Mouse (Mus musculus) heart, adult 8-10 months (tissue): ENCODE data around the gene Taf6l. TPM values are rescaled to one million over a fixed set of nuclear protein-coding genes. Genes with fewer than 3 reads are reported as not detected.
A peak's percentile ranks its signal among the peaks of the same experiment; 100 is the strongest.

Experiments used
- DNase-seq: peaks from one replicate; pipeline ENCODE4 v3.0.0; 2022; ENCODE audit warnings: low spot score
- total RNA-seq, 4 experiments: library from RNA; stranded (reverse); gene quantifications; 2 replicates each; pipeline ENCODE4 v1.2.4; 2022

The Taf6l gene
- total RNA-seq, 4 experiments from 2014 or later: 5.4 to 9.0 (median 7.7) TPM

DNA sequence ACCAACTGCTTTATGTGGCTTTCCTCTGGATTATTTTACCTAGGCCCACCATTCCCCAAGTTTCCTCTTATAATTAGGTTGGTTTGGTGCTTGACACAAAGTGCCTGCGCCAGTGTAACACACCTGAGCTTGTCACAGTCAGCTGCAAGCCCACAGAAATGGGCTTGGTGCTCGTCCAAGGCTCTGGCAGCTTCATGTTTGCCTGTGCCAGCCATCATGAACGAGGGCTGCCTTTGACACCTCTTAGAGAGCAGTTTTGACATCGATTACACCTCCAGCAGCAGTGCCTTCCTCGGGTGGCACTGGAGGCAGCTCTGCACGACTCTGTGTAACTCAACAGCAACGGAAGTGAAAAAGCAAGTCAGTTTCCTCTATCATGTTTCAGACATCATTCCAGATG lies 4.0 kb upstream of the Taf6l start:
- DNase-seq: no peak

DNA sequence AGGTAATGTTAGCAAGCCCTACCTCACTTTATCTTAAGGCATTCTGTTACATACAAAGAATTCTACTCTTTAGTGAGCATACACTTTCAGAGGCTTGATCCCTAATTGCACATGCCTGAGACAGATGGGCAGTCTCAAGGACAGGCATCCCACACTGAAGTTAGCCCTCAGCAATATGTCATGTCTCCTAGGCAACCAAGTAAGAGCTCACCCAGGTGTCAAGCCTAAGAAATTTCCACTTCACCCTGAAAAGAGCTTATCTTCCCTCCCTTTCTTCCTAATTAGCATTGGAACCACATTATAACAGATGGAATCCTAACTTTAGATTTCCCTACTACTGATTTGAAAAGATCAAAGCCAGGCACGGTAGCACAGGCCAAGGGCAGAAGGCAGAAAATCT lies 3.0 kb upstream of the Taf6l start:
- no peak for DNase-seq

DNA sequence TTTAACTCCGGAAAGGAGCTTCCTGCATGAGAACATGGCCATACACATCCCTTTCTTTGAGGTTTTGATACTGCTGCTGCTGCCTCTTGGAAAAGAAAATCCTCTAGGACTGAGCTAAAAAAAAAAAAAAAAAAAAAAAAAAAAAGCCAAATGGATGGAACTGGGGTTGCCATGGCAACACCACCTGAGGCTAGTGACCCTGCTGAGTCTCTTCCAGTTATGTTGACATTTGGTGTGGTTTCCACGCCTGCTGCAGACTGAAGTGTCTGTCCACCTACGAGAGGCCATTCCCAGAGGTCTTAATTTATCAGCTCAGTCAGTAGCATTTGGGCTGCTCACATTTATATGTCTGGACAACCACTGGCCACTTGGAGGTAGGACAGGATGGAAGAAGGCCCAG lies 2.3 kb upstream of the Taf6l start:
- DNase-seq: no peak

DNA sequence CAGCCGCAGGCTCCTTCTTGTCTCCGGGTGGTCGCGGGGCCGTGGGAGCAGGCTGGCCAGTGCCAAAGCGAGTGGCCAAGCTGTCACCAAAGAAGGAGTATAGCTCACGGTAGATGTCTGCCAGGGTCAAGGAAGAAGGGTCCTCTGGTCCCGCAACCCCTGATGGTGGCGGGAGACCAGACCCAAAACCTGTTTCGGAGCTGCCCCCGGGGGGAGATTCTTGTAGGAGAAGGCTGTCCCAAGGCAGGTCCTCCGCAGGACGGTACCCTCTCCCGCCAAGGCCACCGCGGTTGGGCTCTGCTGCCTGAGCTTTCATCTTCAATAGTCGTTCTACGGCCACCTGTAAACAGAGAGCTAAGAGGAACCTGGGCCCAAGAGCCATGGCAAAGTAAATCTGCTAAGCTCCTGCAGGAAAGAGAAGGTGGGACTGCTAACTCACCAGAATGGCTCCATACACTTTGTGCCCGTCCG lies 11.2 kb downstream of the Taf6l start:
- peak; percentile 21 for DNase-seq

DNA sequence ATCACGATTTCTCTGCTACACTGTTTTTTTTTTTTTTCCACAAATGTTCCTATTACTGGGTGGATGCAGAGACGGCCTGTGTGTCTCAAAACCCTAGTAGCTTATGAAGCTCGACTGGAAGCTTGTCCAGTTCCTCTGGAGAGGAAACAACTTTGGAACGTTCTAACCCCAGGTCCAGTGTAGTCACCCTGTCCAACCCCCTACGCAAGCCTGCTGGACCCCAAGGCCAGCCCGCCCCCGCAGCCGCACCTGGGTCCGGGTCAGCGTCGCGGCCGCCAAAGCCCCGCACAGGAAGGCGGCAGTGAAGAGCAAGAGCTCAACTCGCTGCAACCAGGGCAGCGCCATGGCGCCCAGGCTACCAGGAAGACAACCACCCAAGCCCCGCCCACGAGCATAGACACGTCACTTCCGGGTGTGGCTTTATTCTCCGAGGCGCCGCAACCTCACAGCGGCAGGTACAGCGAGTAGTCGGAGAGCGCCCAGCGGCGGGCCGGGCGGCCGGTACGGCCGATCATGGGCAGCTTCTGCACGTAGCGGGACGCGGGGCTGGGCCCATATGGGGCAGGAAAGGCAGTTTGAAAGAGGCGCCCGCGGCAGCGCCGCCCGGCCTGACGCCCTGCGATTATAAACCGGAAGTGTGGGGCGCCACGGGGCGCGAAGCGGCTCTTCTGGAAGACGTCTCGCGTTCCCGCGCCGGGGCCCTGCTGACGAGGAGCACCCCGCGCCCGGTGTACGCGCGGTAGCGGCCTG lies 12.0 kb downstream of the Taf6l start, which contains the start of gene Tmem179b:
TSS of gene Tmem179b (minus strand) at position 382 of the 750 bp plus-strand sequence.
- peak; percentile 95 for DNase-seq

DNA sequence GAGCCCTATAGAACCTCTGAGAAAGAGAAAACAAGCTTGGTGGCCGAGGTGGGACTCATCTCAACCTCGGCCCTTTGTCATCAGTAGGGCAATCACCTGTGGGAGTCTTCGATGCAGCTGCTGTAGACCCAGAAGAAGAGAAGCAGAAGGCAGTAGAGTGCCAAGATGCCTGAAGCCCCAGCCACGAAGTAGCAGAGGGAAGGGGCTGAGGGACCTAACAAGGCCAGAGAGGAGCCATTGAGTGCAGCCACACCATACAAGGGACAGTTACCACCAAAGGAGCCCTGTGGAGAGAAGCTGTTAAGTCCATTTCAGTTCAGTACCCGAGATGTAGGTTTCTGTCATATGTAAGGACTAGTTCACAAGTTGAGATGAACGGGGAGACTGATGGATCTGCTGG lies 12.8 kb downstream of the Taf6l start:
- no peak for DNase-seq

DNA sequence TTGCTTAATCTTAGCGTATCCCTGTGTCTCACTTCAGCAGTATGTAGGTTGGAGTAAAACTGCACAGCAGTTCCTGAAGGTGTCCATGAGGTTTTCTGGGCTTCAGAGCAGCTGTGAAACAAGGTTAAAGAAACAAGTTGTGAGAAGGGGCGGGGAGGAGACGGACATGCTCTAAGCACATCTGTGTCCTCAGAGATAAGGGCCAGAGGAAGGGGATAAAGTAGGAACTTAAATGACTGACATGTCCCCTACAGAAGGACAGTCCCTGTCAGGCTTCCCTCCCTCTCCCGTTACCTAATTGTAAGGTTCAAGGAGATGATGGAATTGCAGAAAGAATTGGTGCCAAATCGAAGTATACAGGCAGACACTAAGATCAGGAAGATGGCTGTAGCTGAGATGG lies 13.2 kb downstream of the Taf6l start:
- DNase-seq: no peak

DNA sequence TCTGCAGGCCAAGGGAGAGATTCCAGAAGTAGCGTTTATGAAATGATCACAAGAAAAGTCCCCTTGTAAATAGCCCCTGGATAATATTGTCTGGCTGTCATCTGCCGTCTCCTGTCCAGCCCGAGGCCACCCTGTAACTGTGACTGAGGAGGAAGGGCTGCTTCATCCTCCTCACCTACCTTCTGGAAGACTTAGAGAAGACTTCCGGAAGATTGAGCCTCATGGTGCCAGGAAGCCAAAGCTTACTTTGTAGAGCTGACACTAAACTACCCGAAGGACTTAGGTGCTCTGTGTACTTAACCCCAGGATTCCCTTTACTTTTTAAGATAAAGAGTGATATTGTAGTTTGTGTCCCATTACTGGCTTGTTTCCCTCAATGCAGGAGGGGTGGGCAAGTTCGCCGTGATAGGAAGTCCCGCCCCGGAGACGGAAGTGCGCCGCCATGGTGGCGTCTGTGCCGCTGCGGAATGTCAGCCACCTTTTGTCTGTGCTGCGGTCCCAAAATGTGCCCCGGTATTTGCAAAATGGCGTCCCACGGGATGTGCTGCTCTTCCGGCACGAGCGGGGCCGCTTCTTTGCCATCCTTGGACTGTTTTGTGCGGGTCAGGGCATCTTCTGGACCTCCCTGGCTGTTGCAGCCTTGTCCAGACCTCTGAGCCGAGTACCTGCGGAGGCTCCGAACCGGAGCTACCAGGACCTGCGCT lies 15.5 kb downstream of the Taf6l start, which contains the start of gene Tmem223:
TSS of gene Tmem223 (plus strand) at position 430 of the 704 bp plus-strand sequence.
- peak; percentile 83 for DNase-seq

DNA sequence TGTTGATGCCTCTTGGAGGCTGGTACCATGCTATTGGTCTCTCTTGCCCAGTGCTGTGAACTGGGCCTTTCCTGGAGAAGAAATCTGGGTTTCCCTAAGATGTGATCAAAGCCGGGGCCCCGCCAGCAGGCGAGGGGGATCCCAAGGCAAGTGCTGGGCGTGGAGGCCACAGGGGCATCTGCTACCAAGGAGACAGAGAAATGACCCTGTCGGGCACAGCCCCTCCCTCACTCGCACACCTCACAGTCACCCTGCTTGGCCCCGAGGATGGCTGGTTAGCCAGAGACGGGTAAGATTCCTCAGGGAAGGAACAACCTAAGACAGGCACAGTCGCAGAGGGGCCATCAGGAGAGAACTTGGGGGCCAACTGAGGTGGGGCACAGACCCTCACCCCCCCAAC lies 20.7 kb downstream of the Taf6l start:
- no peak for DNase-seq

DNA sequence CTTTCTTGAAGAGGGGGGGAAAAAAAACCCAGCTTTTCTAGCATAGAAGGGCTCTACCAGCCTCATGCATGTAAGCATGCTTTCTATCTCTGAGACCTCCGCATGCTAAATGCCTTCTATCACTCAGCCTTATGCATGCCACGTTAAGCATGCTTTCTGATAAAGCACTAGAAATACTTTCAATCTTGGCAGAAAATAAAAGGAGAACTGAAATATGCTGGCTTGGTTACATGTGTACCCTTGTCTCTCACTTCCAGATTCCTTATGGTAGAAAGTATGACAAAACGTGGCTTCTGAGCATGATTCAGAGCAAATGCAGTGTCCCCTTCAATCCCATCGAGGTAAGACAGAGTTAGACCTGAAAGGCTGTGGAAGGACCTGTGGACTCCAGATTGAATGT lies 22.9 kb downstream of the Taf6l start:
- no peak for DNase-seq

DNA sequence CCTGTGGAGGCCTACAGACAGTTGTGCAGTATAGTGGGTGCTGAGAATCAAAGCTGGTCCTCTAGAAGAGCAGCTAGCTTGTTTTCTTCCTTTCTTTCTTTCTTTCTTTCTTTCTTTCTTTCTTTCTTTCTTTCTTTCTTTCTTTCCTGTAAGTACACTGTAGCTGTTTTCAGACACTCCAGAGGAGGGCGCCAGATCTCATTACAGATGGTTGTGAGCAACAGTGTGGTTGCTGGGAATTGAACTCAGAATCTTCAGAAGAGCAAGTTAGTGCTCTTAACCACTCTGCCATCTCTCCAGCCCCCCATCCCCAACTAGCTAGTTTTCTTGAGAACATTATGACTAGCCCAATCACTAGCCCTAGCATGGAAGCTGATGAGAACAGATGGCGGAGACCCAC lies 25.5 kb downstream of the Taf6l start:
- no peak for DNase-seq

DNA sequence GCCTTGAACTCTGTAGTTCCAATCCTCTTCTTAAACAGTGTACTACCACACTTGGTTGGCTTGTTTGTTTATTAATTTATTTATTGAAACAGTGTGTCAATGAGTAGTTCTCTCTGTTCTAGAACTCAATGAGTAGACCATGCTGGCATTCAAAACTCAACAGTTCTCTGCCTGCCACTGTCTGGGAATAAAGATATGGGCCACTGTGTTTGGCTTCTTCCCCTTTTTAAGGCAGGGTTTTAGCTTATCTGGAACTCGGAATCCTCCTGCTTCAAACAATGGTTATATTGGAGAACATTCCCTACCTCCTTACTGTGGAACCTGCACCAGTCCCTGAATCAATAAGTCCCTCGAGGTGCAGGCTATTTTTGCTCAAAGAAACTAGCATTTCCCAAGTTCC lies 27.3 kb downstream of the Taf6l start:
- DNase-seq: no peak

DNA sequence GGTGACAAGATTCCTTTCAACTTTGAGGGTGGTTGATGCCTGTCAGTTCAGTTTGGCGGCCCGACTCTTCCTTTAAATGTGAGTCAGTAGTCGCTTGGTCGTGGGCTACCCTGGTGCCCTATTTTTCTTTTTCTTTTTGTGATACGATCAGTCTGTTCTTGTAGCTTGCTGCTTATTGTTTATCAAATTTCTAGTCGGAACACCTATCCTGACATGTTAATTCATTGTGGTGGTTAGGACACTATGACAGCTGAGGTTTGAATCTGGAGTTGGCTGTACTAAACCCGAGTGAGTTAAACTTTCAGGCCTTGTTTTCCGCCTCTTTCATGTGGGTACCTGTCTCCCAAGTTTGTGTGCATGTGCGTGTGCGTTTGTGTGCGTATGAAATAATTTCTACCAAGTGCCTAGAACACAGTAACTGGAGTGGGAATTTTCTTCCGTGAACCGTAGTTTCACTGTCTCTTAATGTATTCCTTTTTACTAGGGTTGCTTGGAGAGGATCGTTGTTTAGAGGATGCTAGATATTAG lies 28.7 kb downstream of the Taf6l start:
- no peak for DNase-seq

DNA sequence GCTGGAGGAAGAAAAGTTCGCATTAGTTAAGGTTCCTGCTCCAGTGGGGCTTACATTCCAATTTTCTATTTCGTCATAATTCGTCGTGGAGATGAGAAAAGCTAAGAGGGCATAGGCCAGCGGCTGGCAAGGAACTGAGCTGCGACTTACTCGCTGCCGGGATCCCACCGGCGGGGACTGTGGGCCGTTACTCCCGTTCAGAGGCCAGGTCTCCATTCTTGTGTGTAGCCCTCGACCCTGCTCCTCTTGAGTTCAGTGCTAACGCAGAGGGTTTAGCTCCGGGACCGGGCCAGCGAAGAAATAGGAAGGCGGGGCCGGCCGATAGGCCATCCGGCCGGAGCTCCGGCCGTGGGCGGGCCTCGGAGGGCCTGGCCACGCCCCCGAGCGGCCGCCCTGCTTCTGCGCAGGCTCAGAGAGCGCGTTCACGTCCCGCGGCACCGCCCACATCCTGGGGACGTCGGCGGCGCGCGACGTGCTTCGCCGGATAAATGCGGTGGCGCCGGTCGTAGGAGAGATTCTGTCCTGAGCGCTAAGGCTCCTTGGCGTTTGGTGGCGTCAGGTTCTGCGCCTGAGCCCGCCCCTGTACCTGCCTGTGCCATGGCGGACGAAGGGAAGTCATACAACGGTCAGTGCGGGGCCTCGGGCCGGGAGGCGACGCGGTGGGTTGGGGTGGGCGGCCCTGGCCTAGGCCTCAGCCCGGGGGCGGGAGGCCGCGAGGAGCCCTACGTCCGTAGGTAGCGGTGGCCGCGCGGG lies 29.4 kb downstream of the Taf6l start, which contains the start of gene Nxf1:
TSS of gene Nxf1 (plus strand) at position 439 of the 753 bp plus-strand sequence.
- peak; percentile 85 for DNase-seq

DNA sequence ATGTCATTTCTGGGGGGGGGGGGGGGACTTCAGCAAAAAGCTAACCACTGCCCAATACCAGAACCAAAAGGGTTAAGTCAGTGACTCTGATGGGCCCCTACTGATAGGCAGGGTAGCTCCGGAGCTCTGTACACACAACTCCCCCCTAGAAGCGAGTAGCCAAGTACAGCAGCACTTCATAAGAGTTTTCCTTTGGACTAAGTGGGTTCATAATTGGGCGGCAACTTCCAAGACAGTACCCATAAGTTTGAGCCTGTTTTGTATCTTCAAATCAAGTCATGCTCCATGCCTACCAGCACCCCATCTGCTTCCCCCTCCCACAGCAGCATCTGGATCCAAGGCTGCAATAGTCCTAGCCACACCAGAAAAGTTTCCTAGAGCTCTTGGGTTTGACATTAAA lies 30.6 kb downstream of the Taf6l start:
- no peak for DNase-seq

DNA sequence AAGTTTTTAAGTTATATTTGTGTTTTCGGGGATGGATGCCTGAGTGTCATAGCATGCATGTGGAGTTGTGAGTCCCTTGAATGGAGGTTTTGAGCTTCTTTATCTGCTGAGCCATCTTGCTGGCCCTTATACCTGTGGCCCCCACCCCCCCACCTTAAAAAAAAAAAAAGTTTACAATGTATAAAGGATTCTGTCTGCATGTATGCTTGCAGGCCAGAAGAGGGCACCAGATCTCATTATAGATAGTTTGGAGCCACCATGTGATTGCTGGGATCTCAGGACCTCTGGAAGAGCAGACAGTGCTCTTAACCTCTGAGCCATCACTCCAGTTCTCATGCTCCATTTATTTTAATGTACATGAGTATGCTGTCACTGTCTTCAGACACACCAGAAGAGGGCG lies 38.8 kb downstream of the Taf6l start:
- no peak for DNase-seq

DNA sequence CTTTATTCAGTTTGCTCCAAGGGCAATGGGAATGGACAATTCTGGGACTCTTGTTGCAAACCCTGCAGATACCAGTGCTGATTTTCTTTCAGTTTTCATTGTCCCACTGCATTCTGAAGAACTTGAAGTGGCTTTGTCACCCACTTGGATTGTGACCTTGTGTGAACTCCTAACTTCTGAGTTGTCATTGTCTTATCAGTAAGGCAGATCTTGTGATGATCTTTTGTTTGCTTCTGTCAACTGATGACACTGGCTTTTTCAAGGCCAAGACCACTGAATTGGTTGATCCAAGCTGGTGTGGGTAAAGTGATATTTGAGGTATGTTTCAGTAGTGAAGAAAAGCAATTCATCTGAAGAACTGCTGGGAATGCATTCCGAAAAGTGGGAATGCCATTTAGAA lies 40.8 kb downstream of the Taf6l start:
- no peak for DNase-seq

DNA sequence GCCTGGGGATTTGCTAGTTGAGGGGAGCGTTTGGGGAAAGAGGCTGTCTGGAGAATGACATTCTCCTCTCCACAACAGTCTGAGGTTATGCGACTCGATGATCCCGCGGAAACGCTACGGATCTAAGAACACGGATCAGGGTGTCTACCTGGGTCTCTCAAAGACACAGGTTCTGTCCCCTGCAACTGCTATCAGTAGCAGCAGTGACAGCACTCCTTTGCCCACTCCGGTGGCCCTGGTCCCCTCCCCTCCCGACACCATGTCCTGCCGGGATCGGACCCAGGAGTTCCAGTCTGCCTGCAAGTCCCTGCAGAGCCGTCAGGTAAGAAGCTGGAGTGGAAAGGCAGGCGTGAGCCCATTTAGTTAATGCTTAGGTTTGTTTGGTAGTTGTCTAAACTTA lies 44.0 kb downstream of the Taf6l start:
- DNase-seq: no peak

DNA sequence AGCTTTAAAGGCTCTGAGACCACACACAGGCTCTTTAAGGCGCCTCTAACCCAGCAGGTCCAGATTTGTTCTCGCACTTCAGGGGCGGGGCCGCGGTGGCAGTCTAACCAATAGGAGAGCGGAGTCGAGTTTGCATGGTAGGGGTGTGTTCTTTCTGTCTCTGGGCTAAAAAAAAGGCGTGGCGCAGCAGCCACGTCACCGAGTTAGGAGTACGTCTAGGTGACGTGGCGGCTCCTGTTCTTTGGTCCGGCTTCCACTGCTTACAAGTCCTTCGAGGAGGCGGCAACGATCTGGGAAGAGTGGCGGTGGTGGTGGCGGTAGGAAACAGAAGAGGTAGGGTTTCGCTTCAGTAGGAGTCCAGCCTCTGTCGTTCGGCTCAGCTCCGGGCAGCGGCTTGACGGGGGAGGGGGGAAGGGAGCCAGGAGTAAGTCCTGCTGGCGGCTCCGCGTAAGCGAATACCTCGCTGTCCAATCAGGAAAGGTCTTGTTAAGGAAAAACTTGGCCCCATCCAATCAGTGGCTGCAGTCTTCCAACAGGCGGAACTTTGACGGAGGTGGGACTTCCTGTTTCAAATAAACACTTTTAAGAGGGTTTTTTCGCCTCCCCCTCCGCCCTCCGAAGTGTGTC lies 44.9 kb downstream of the Taf6l start, which contains the start of gene Stx5a:
TSS of gene Stx5a (plus strand) at position 171 of the 627 bp plus-strand sequence.
- DNase-seq: peak; percentile 97

DNA sequence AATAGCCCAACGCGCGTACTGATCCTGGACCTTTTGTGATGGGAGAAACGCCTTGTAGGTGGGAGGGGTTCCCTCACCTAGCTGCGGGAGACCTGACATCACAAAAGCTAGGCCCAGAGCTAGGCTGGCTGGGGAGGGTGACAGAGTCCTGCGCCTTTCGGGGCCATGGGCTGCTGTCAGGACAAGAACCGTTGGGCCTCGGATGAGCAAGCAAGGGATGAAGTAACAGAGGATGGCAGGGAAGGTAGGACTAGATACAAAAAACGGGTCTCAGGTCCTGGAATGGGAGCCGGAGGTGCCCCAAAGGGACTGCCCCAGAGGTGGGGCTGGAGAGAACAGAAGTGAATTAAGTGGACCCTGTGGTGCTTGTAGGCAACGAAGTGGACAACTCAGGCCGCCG lies 45.6 kb downstream of the Taf6l start, which contains the start of gene 1700092M07Rik:
TSS of gene 1700092M07Rik (plus strand) at position 116 of the 400 bp plus-strand sequence.
- no peak for DNase-seq

DNA sequence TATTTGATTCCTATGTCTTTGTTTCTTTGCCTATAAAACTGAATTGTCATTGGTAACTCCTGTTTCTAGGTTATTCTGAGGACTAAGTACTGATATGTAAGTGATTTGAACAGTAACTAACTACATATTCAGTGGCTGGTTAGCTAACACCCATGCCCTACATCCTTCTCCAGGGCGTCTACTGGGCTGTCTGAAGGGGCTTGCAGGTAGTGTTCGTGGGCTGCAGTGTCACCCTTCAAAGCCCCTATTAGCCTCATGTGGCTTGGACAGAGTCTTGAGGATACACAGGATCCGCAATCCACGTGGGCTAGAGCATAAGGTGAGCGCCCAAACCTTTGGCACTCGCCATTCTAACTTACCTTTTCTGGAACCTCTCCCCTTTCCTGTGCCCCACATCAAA lies 46.6 kb downstream of the Taf6l start:
- no peak for DNase-seq
